Mouse (Mus musculus) forebrain, embryonic 14.5 days (tissue): ENCODE data around the gene Npas3. TPM values are rescaled to one million over a fixed set of nuclear protein-coding genes. Genes with fewer than 3 reads are reported as not detected.
"Not testable (repeated sequence)": the region's sequence is repeated elsewhere in the genome, so short reads cannot be mapped to it uniquely, and the experiment has no call there.

ENCODE experiments used
- ATAC-seq: fragments of 200-750 bp; cut with Nextera tagmentation; 2 replicates; pipeline ENCODE4 v1.8.0; 2017; ENCODE audit warnings: mild to moderate bottlenecking, moderate library complexity
- DNase-seq: peaks from one replicate; pipeline ENCODE4 v3.0.0-alpha.2; 2015; ENCODE audit warnings: low spot score
- H3K27ac ChIP-seq: fragments of 300-500 bp; sonication (generic); 2 replicates; pipeline ENCODE4 v1.5.1; 2014; ENCODE audit warnings: low read depth, mild to moderate bottlenecking, control low read depth, low read length, moderate library complexity
- H3K27me3 ChIP-seq: fragments of 300-500 bp; sonication (generic); replicated peaks from 2 replicates; pipeline ENCODE4 v1.6.1; 2014; ENCODE audit warnings: low read length, control low read depth, mixed read lengths; ENCODE audit not compliant: control insufficient read depth, insufficient read depth
- H3K36me3 ChIP-seq: fragments of 300-500 bp; sonication (generic); 2 replicates; pipeline ENCODE4 v1.6.1; 2014; ENCODE audit warnings: low read length, control low read depth; ENCODE audit not compliant: control insufficient read depth, insufficient read depth
- H3K4me1 ChIP-seq: fragments of 300-500 bp; sonication (generic); 2 replicates; pipeline ENCODE4 v1.6.1; 2014; ENCODE audit warnings: antibody characterized with exemption, low read length, control low read depth; ENCODE audit not compliant: control insufficient read depth, insufficient read depth
- H3K4me2 ChIP-seq: fragments of 300-500 bp; sonication (generic); 2 replicates; pipeline ENCODE4 v1.6.1; 2014; ENCODE audit warnings: mild to moderate bottlenecking, control low read depth, low read length
- H3K4me3 ChIP-seq: fragments of 300-500 bp; sonication (generic); 2 replicates; pipeline ENCODE4 v1.5.1; 2014; ENCODE audit warnings: low read depth, low read length, control low read depth
- H3K9ac ChIP-seq: fragments of 300-500 bp; sonication (generic); 2 replicates; pipeline ENCODE4 v1.6.1; 2014; ENCODE audit warnings: mild to moderate bottlenecking, low read length, control low read depth, moderate library complexity
- H3K9me3 ChIP-seq: fragments of 300-500 bp; sonication (generic); replicated peaks from 2 replicates; pipeline ENCODE4 v1.6.1; 2016; ENCODE audit warnings: low read length, control low read depth, mixed read lengths; ENCODE audit not compliant: control insufficient read depth
- WGBS: fragments of 180-500 bp; shearing (Covaris S2); extraction: QIAGEN DNeasy Blood & Tissue Kit; methylation state at CpG from one replicate; pipeline ENCODE4 v1.1.7; 2014; 5-methylcytosine and 5-hydroxymethylcytosine counted together
- polyA plus RNA-seq: library from polyadenylated mRNA; unstranded; fragments of >200 nt; fragmentation: Nextera tagmentation; extraction: Ambion mirVana; gene quantifications from 2 replicates; pipeline ENCODE4 v1.2.1, GENCODE M21; 2014

Npas3 gene
- polyA plus RNA-seq, 1 experiment from 2014 or later, result 12.9 TPM

GRCm38 (mm10) chr12:53248796-53249195 lies 319 bp downstream of the Npas3 start:
- Histone ChIP-seq H3K4me1 (peaks cover 16% of the 10 kb centered on the region), H3K4me3 (peak overlapping the region; percentile 85), H3K36me3 (no peaks in the 10 kb centered on the region), H3K27ac (peak overlapping the region; percentile 94), H3K4me2 (peak overlapping the region; percentile 80), H3K9ac (peak overlapping the region; percentile 91), H3K27me3 (no peaks in the 10 kb centered on the region), H3K9me3 (no peaks in the 10 kb centered on the region)
- 0% methylated on average over 15 of the region's 15 CpGs for WGBS
- DNase-seq (peak; percentile 46), ATAC-seq (peak; percentile 4)

GRCm38 (mm10) chr12:53251701-53252181 lies 3.3 kb downstream of the Npas3 start:
- peak; percentile 77 for DNase-seq
- H3K27ac ChIP-seq, result peak overlapping the region; percentile 98
- 0% methylated on average over 10 of the region's 11 CpGs for WGBS
- ATAC-seq, result peak; percentile 19
- H3K4me3 ChIP-seq, result peak overlapping the region; percentile 82
- H3K4me2 ChIP-seq, result peak overlapping the region; percentile 72
- H3K9me3 ChIP-seq, result no peaks in the 10 kb centered on the region
- no peaks in the 10 kb centered on the region for H3K36me3 ChIP-seq
- no peaks in the 10 kb centered on the region for H3K27me3 ChIP-seq
- peak overlapping the region; percentile 51 for H3K9ac ChIP-seq
- peaks cover 21% of the 10 kb centered on the region for H3K4me1 ChIP-seq

GRCm38 (mm10) chr12:53252213-53252571 lies 3.7 kb downstream of the Npas3 start:
- 0% methylated on average over 12 of the region's 23 CpGs for WGBS
- H3K4me1 ChIP-seq, result peaks cover 16% of the 10 kb centered on the region
- peak; percentile 78 for DNase-seq

GRCm38 (mm10) chr12:53252572-53253422 lies 4.3 kb downstream of the Npas3 start:
- H3K4me3 ChIP-seq, result peak overlapping the region; percentile 82
- peaks cover 14% of the 10 kb centered on the region for H3K4me1 ChIP-seq
- H3K27ac ChIP-seq, result peak overlapping the region; percentile 98
- H3K4me2 ChIP-seq, result peak overlapping the region; percentile 72
- H3K9ac ChIP-seq, result peak overlapping the region; percentile 99
- no peaks in the 10 kb centered on the region for H3K36me3 ChIP-seq
- under 1% methylated on average over 67 of the region's 115 CpGs for WGBS
- DNase-seq (peak; percentile 69), ATAC-seq (peak; percentile 28; the same call in 1 of the 2 replicates)
- H3K27me3 ChIP-seq, result no peaks in the 10 kb centered on the region
- H3K9me3 ChIP-seq, result no peaks in the 10 kb centered on the region

More at GRCm38 (mm10) chr12:53252213-53252571, 3.7 kb downstream of the Npas3 start:
- H3K9me3 ChIP-seq, result no peaks in the 10 kb centered on the region
- peak overlapping the region; percentile 99 for H3K9ac ChIP-seq
- peak overlapping the region; percentile 72 for H3K4me2 ChIP-seq
- H3K4me3 ChIP-seq, result peak overlapping the region; percentile 82
- H3K27me3 ChIP-seq, result no peaks in the 10 kb centered on the region
- peak overlapping the region; percentile 98 for H3K27ac ChIP-seq
- H3K36me3 ChIP-seq, result no peaks in the 10 kb centered on the region
- peak; percentile 21 for ATAC-seq

GRCm38 (mm10) chr12:53253461-53254159 lies 5.1 kb downstream of the Npas3 start:
- peak overlapping the region; percentile 99 for H3K9ac ChIP-seq
- H3K4me1 ChIP-seq, result peaks cover 14% of the 10 kb centered on the region
- peak overlapping the region; percentile 98 for H3K27ac ChIP-seq
- ATAC-seq (peak; percentile 72), DNase-seq (peak; percentile 80)
- peak overlapping the region; percentile 72 for H3K4me2 ChIP-seq
- no peaks in the 10 kb centered on the region for H3K9me3 ChIP-seq
- H3K27me3 ChIP-seq, result no peaks in the 10 kb centered on the region
- under 1% methylated on average over 29 of the region's 32 CpGs for WGBS
- peak overlapping the region; percentile 82 for H3K4me3 ChIP-seq
- H3K36me3 ChIP-seq, result no peaks in the 10 kb centered on the region

- DNase-seq, result no peak
- Histone ChIP-seq H3K27me3 (no peaks in the 10 kb centered on the region), H3K4me2 (peak overlapping the region; percentile 72), H3K4me3 (peak overlapping the region; percentile 82), H3K36me3 (no peaks in the 10 kb centered on the region), H3K27ac (0 out of 2 replicates have a peak overlapping the region, but pooled peaks have one; percentile 98), H3K4me1 (peaks cover 14% of the 10 kb centered on the region), H3K9ac (peak overlapping the region; percentile 99; the same call in 1 of the 2 replicates), H3K9me3 (no peaks in the 10 kb centered on the region)
- whole genome bisulfite sequencing, result 2% methylated on average over 6 of the region's 6 CpGs
- ATAC-seq, result no peak
Observed at GRCm38 (mm10) chr12:53254160-53254480, 5.6 kb downstream of the Npas3 start.

GRCm38 (mm10) chr12:53274502-53274901 lies 26.0 kb downstream of the Npas3 start:
- H3K9ac ChIP-seq, DNase-seq, H3K9me3 ChIP-seq, ATAC-seq, H3K4me3 ChIP-seq, H3K4me1 ChIP-seq, H3K4me2 ChIP-seq, H3K36me3 ChIP-seq, H3K27ac ChIP-seq, H3K27me3 ChIP-seq: not testable (repeated sequence)

- ATAC-seq, result no peak
- Histone ChIP-seq H3K36me3 (no peaks in the 10 kb centered on the region), H3K27me3 (no peaks in the 10 kb centered on the region), H3K27ac (no peak overlapping the region), H3K4me2 (no peak overlapping the region), H3K9ac (no peak overlapping the region), H3K9me3 (no peaks in the 10 kb centered on the region), H3K4me1 (no peaks in the 10 kb centered on the region), H3K4me3 (no peak overlapping the region)
- no peak for DNase-seq
- 87% methylated on average over 6 of the region's 6 CpGs for WGBS
Observed at GRCm38 (mm10) chr12:53277393-53277792, 28.9 kb downstream of the Npas3 start.
